Mouse (Mus musculus) stomach, postnatal 0 days (tissue): ENCODE results near the gene Xdh.

Experiments used
- CTCF ChIP-seq: IDR thresholded peaks from 2 replicates; pipeline ENCODE4 v1.5.1; 2016; ENCODE audit warnings: antibody characterized with exemption, low read depth, mild to moderate bottlenecking, moderate library complexity
- EP300 ChIP-seq: optimal IDR thresholded peaks from 2 replicates; pipeline ENCODE3; 2016; ENCODE audit warnings: antibody characterized with exemption

DNA sequence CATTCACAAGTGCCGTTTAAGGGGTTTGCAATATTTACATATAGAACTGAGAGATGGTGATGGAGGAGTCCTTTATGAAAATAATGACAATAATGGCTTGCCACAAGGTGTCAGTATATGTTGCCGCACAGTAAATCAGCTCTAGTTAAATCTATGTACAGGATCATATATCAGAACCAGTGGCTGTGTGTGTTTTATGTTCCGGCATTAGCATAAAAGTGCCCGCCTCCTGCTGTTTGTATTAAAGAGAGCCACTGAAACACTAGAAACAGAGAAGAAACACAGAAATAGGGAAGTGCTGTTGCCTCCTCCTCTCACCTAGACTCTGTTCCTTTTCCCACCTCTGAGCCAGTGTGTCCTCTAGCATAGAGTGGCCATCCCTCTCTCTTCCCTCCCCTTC lies 498 bp downstream of the Xdh start:
- peak; percentile 71 for TF ChIP-seq CTCF
- TF ChIP-seq EP300: no peak
